Mouse (Mus musculus) macrophage (primary cell): Measurements from ENCODE around the gene Prss36. TPM values are rescaled to one million over a fixed set of nuclear protein-coding genes. Genes with fewer than 3 reads are reported as not detected.

Source experiments
- polyA plus RNA-seq: library from polyadenylated mRNA; stranded (reverse); fragments of 250-400 nt; gene quantifications from 3 replicates; pipeline ENCODE4 v1.2.4, GENCODE M21; 2018; ENCODE audit warnings: inconsistent platforms

Gene Prss36
- polyA plus RNA-seq, 1 experiment from 2014 or later, result 1.0 TPM

Other genes starting within 250 kb of the Prss36 start
- 16.0 to 37.5 TPM (median 23.3 TPM) in 3 replicates for gene Bcl7c, start 237.8 kb downstream of the Prss36 start, polyA plus RNA-seq
- not detected in 3 replicates for gene Ctf1, start 234.0 kb downstream of the Prss36 start, polyA plus RNA-seq
- gene Ctf2, start 214.6 kb downstream of the Prss36 start, polyA plus RNA-seq, result not detected in 3 replicates
- 4.9 to 11.8 TPM (median 5.8 TPM) in 3 replicates for gene Fbxl19, start 202.2 kb downstream of the Prss36 start, polyA plus RNA-seq
- 31.3 to 38.6 TPM (median 33.4 TPM) in 3 replicates for gene Orai3, start 176.9 kb downstream of the Prss36 start, polyA plus RNA-seq
- gene Setd1a, start 170.1 kb downstream of the Prss36 start, polyA plus RNA-seq, result 11.6 to 14.1 TPM (median 12.7 TPM) in 3 replicates
- 0.49 to 3.2 TPM (median 0.57 TPM) in 3 replicates for gene Gm49388, start 161.1 kb downstream of the Prss36 start, polyA plus RNA-seq
- gene Hsd3b7, start 146.1 kb downstream of the Prss36 start, polyA plus RNA-seq, result 14.9 to 55.1 TPM (median 55.0 TPM) in 3 replicates
- 150 to 165 TPM (median 155 TPM) in 3 replicates for gene Stx4a, start 122.4 kb downstream of the Prss36 start, polyA plus RNA-seq
- 0.05 to 0.09 TPM in 2 of 3 replicates, not detected in the other for gene Stx1b, start 122.2 kb downstream of the Prss36 start, polyA plus RNA-seq
- 14.9 to 18.4 TPM (median 16.3 TPM) in 3 replicates for gene Zfp646, start 70.5 kb downstream of the Prss36 start, polyA plus RNA-seq
- gene Zfp668, start 69.9 kb downstream of the Prss36 start, polyA plus RNA-seq, result 3.2 to 5.8 TPM (median 4.7 TPM) in 3 replicates
- 0.13 TPM in 1 of 3 replicates, not detected in the others for gene Prss53, start 55.8 kb downstream of the Prss36 start, polyA plus RNA-seq
- not detected in 3 replicates for gene Gm21974, start 51.3 kb downstream of the Prss36 start, polyA plus RNA-seq
- 38.2 to 42.7 TPM (median 41.1 TPM) in 3 replicates for gene Vkorc1, start 51.1 kb downstream of the Prss36 start, polyA plus RNA-seq
- gene Bckdk, start 42.6 kb downstream of the Prss36 start, polyA plus RNA-seq, result 30.8 to 48.5 TPM (median 38.0 TPM) in 3 replicates
- 10.6 to 18.6 TPM (median 16.3 TPM) in 3 replicates for gene Kat8, start 34.2 kb downstream of the Prss36 start, polyA plus RNA-seq
- gene Prss8, start 16.6 kb downstream of the Prss36 start, polyA plus RNA-seq, result not detected in 3 replicates
- 187 to 395 TPM (median 346 TPM) in 3 replicates for gene Fus, start 20.7 kb upstream of the Prss36 start, polyA plus RNA-seq
- 19.6 to 111 TPM (median 82.3 TPM) in 3 replicates for gene Pycard, start 47.1 kb upstream of the Prss36 start, polyA plus RNA-seq
- gene Trim72, start 57.2 kb upstream of the Prss36 start, polyA plus RNA-seq, result not detected in 3 replicates
- 101 to 216 TPM (median 128 TPM) in 3 replicates for gene Itgam, start 115.9 kb upstream of the Prss36 start, polyA plus RNA-seq
- 1.0 to 2.2 TPM (median 1.6 TPM) in 3 replicates for gene Gm49368, start 116.0 kb upstream of the Prss36 start, polyA plus RNA-seq
- gene Itgax, start 182.8 kb upstream of the Prss36 start, polyA plus RNA-seq, result 4.4 to 10.4 TPM (median 7.7 TPM) in 3 replicates
- gene Itgad, start 207.7 kb upstream of the Prss36 start, polyA plus RNA-seq, result 0.22 to 0.40 TPM (median 0.32 TPM) in 3 replicates